Mouse (Mus musculus): ENCODE data around the gene Gm20521.

Gm20521 gene

DNA sequence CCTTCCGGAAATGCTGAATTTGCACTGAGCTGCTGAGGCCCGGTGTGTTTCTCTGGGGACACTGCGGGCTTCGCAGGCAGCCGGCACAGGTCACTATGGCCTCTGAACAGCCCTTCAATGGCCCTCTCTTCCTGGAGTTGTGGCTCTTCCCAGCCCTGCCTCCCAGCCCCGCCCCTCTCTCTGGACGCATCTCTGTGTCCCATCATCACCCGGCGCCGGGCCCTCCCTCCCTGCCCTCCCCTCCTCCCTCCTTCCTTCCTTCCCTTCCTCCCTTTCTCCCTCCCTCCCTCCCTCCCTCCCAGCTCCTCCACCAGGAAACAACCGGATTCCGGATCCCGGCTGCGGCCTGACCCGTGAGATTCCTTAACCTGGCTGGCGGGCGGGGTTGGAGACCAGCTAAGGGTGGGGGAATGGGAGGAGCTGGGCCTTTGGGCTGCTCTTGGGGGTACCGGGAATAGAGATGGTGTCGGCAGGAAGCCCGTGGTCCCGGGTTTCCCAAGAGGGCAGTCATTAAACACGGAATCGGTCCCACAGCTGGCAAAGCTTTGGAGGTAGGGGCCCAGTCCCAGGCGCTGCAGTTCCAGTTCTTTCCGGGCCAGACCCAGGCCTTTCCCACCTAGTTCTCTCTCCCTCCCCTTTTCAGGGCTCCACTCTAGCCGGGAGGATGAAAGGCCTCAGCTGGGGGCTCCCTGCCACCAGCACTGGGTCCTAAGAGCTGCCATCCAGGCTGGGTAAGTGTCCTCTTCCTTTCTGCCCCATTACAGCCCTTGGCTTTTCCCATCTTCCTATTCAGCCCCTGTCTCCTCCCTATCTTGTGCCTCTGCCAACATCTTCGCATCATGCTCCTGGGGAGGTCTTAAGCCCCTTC, at the start of gene Gm20521, which contains the start of gene Bcl2l2:
Gene Gm20521, plus strand, starts transcription at position 288 of the 868 bp plus-strand sequence.
Gene Bcl2l2, plus strand, starts transcription at position 224 of the 868 bp plus-strand sequence.
- DNase-seq (ENCODE audit: low spot score), result peak; percentile 83

DNA sequence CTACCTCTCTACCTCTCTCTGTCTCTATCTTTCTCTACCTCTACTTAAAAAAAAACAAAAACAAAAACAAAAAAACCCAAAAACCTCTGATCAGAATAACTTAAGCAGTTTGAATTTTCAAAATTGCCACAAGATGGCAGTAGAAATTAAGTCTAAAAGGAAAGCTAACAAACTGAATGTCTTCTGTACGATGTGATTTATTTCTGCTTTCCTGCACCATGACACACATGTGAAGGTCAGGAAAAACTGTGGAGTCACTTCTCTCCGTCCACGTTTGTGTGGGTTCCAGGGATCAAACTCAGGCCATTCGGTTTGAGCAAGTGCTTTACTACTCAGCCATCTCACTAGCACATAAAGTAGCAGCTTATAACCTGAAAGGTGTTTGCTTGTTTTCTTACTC, 39.8 kb upstream of the Gm20521 start:
- no peak for DNase-seq (ENCODE audit: low spot score)

DNA sequence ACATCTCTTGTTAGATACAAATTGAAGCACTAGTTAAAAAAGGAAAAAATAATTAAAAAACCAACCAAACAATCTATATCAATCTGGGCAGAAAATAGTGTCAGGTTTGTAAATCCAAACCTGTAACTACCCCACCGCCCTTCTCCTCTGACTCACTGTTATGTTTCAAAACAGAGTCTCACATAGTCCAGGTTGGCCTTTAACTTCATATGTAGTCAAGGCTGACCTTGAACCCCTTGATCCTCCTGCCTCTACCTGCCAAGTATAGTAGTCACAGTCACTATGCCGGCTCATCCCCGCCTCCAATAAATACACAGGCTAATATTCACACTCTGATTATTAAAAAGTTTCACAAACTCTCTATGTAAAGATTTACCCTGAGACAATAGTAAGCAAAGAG, 27.5 kb upstream of the Gm20521 start:
- DNase-seq (ENCODE audit: low spot score), result no peak

DNA sequence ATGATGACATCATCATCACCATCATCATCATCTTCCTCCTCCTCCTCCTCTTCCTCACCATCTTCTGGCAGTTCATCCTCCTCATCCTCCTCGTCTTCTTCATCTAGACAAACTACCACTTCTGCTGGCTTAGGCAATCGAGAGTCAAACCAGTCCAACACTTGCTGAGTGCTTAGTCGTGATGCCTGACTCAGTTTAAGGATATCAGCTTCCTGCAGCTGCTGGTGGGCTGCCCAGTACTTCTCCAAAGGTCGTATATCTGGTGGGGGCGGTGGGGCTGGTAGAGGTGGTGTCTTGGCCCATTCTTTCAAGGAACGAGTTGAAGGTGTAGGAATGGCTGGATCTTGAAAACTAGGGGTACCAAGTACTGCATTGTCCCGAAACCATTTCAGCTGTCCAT, 26.5 kb upstream of the Gm20521 start:
- DNase-seq (ENCODE audit: low spot score), result no peak

- DNase-seq (ENCODE audit: low spot score), result no peak
These were observed 25.4 kb upstream of the Gm20521 start for GRCm38 (mm10) chr14:54857891-54858290.

GRCm38 (mm10) chr14:54860511-54860910, 22.7 kb upstream of the Gm20521 start:
- no peak for DNase-seq (ENCODE audit: low spot score)

DNA sequence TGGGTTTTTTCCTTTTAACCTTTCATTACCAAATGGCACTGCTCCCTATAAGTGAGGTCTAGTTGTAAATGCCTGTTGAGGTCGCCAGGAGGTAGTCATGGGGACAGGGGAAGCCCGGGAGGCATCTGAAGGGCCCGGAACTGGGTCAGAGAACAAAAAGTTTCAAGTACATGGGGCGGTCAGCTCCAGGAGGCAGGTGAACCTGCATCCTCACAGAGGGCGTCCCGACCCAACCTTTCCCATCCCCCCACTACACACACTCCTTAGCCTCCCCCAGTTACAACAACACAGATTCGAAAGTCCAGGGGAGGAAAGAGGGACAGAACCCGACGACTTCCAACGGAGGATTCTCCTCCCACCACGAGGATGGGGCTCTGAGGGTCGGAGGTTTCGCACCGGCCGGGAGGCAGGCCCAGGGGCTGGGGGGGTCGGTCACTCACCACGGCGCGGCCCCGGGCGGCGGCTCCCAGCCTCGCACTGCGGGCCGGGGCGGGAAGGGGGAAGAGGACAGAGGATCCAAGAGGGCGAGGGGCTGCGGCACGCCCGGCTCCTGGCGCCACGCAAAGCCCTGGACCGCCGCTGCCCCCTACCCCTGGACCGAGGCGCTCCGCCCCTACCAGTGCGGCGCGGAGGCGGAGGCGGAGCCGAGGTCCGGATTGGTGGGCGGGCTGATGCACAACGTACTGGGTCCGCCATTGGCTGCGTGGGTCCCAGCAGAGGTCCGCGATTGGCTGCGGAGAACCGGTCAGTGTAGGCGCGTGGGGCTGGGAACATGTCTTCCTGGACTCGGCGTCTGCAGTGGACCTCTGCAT, 19.5 kb upstream of the Gm20521 start:
- DNase-seq (ENCODE audit: low spot score), result peak; percentile 94

- no peak for DNase-seq (ENCODE audit: low spot score)
These were observed 18.8 kb upstream of the Gm20521 start for GRCm38 (mm10) chr14:54864313-54865036.

DNA sequence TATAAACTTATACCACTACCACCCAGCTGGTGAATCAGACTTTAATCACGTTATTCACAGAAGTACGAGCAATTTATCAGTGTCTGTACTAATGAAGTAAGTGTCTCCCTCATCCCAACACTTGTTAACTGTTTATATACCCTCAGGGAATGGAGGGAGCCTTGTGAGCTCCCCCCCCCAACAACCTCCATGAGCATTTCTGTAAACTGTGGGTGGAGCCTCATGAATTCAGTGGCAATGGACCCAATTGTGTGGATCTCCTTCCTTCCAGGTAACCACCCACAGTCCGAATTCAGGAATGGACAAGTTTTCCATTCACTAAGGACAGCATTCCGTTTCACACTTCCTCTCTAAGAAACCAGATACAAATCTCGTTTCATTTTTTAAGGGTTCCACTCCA, 17.6 kb upstream of the Gm20521 start:
- DNase-seq (ENCODE audit: low spot score), result no peak

- no peak for DNase-seq (ENCODE audit: low spot score)
These were observed 17.0 kb upstream of the Gm20521 start for GRCm38 (mm10) chr14:54866268-54866667.

GRCm38 (mm10) chr14:54866936-54867335, 16.3 kb upstream of the Gm20521 start:
- DNase-seq (ENCODE audit: low spot score), result no peak

DNA sequence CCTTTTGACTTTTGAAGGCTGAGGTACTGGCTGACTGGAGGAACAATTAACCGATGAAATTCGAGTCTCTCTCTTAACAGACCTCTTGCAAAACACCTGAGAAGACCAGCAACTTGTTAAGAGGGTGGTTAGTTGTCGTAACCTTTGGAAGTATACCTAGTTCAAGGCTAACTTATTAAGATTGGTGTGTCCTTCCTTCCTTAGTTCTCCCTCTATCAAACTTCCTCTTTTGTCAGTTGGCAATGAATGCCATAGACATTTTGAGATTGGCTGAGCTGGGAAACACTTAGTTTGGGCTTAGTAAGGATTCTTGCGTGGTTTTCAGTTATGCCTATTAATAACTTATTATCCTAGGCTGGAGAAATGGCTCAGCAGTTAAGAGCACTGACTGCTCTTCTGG, 15.2 kb upstream of the Gm20521 start:
- no peak for DNase-seq (ENCODE audit: low spot score)

DNA sequence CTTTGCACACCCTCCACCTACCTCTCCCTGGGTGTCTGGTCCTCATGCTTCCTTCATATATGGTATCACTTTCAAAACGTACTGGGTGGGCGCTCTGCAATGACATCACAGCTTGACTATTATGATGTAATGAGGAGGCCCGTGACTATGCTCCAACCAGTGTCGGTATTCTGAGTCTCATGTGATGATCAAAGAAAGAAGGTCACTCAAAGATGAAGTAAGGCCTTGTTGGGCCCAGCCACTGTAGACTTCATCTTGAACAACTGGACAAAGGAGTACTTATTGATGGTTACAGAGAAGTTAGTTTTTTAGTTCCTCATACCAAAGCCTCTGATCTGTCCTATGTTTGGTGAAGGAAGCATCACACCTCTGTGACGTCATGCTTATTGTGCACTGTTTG, 12.4 kb upstream of the Gm20521 start, which contains the start of gene Homez:
Gene Homez, minus strand, starts transcription at position 101 of the 400 bp plus-strand sequence.
- no peak for DNase-seq (ENCODE audit: low spot score)

DNA sequence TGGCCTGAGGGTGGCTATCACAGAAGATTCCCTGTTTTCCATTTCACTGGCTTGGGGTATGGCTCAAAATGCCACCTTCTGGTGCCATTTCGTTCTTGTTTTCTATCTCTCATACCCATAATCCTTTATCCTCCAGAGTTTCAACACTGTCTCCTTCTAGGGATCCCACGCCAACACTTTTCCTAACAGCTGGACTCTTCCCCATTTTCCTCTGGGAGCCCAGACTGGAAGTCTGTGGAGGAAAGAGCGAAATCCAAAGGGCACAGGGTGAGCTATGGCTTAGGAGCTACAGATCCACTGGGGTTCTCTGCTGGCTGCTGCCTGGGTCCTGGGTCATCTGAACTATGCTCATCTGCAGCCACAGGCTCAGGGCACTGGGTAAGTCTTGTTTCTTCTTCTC, 9.1 kb upstream of the Gm20521 start:
- no peak for DNase-seq (ENCODE audit: low spot score)

DNA sequence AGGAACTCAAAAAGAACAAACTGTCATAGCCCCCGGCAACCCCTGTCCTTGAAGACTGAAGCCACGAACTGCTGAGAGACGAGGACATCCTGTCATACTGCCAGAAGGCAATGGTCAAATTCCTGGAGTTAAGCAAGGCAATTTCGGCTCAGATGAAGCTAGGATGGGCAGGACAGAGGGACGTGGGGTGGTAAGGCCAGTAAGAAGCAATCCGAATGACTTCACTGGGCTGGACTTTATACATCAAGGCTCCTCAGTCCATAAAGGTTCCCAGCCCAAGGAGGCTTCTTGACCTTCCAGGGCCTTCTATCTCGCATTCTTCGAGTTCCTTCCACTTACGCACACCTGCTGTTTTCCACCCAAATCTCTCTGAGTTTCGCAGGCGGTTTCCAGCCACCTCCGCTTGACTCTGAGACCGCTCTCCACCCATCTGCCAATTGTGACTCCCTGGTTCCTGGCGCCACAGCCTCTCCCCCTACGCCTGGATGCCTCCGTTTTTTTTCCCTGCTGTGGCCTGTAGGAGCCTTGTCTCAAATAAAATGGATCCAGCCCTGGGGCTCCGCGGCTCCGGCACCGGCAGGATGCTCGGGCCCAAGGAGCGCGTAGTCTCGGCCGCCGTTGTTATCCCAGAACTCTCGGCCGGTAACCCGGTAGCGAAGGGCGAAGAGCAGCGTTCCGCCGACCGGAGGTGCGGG, 7.2 kb upstream of the Gm20521 start:
- no peak for DNase-seq (ENCODE audit: low spot score)

- DNase-seq (ENCODE audit: low spot score), result peak; percentile 92
These were observed 6.6 kb upstream of the Gm20521 start for GRCm38 (mm10) chr14:54876539-54877047.

- peak; percentile 79 for DNase-seq (ENCODE audit: low spot score)
These were observed 6.1 kb upstream of the Gm20521 start, which contains the start of gene Ppp1r3e for GRCm38 (mm10) chr14:54877048-54877715. TSS of gene Ppp1r3e (minus strand) at chr14:54877550.

GRCm38 (mm10) chr14:54884022-54884712, 926 bp downstream of the Gm20521 start:
- DNase-seq (ENCODE audit: low spot score), result no peak

GRCm38 (mm10) chr14:54885309-54885708, 2.1 kb downstream of the Gm20521 start:
- peak; percentile 55 for DNase-seq (ENCODE audit: low spot score)

- no peak for DNase-seq (ENCODE audit: low spot score)
These were observed 9.0 kb downstream of the Gm20521 start, which contains the start of gene Pabpn1 for GRCm38 (mm10) chr14:54892200-54892599. TSS of gene Pabpn1 (plus strand) at chr14:54892500.
